Mouse (Mus musculus) kidney, embryonic 16.5 days (tissue): ENCODE results near the gene Cacna1d. TPM values are rescaled to one million over a fixed set of nuclear protein-coding genes. Genes with fewer than 3 reads are reported as not detected.

Source experiments
- ATAC-seq: fragments of 200-750 bp; cut with Nextera tagmentation; 2 replicates; pipeline ENCODE4 v1.8.0; 2017; ENCODE audit warnings: moderate TSS enrichment; ENCODE audit not compliant: low FRiP score, low TSS enrichment
- H3K27ac ChIP-seq: fragments of 300-500 bp; sonication (generic); 2 replicates; pipeline ENCODE4 v1.5.1; 2014; ENCODE audit warnings: low read length
- H3K27me3 ChIP-seq: fragments of 300-500 bp; sonication (generic); 2 replicates; pipeline ENCODE4 v1.6.1; 2014; ENCODE audit warnings: low read length, control low read depth, mixed read lengths; ENCODE audit not compliant: insufficient read depth
- H3K36me3 ChIP-seq: fragments of 300-500 bp; sonication (generic); 2 replicates; pipeline ENCODE4 v1.6.1; 2014; ENCODE audit warnings: low read length, control low read depth, mixed read lengths; ENCODE audit not compliant: insufficient read depth
- H3K4me1 ChIP-seq: fragments of 300-500 bp; sonication (generic); 2 replicates; pipeline ENCODE4 v1.6.1; 2014; ENCODE audit warnings: low read length, control low read depth, mixed read lengths; ENCODE audit not compliant: insufficient read depth
- H3K4me2 ChIP-seq: fragments of 300-500 bp; sonication (generic); replicated peaks from 2 replicates; pipeline ENCODE4 v1.6.1; 2014; ENCODE audit warnings: low read depth, low read length
- H3K4me3 ChIP-seq: fragments of 300-500 bp; sonication (generic); 2 replicates; pipeline ENCODE4 v1.5.1; 2014; ENCODE audit warnings: mild to moderate bottlenecking, low read length
- H3K9ac ChIP-seq: fragments of 300-500 bp; sonication (generic); replicated peaks from 2 replicates; pipeline ENCODE4 v1.6.1; 2014; ENCODE audit warnings: low read length
- H3K9me3 ChIP-seq: fragments of 300-500 bp; sonication (generic); 2 replicates; pipeline ENCODE4 v1.6.1; 2016; ENCODE audit warnings: low read length, control low read depth
- WGBS: fragments of 180-500 bp; shearing (Covaris S2); extraction: QIAGEN DNeasy Blood & Tissue Kit; methylation state at CpG from one replicate; pipeline ENCODE4 v1.1.7; 2014; 5-methylcytosine and 5-hydroxymethylcytosine counted together
- polyA plus RNA-seq: library from polyadenylated mRNA; unstranded; fragments of >200 nt; fragmentation: Nextera tagmentation; extraction: Ambion mirVana; gene quantifications from 2 replicates; pipeline ENCODE4 v1.2.1, GENCODE M21; 2015

Cacna1d gene
- polyA plus RNA-seq, 1 experiment from 2014 or later, result 3.0 TPM

DNA sequence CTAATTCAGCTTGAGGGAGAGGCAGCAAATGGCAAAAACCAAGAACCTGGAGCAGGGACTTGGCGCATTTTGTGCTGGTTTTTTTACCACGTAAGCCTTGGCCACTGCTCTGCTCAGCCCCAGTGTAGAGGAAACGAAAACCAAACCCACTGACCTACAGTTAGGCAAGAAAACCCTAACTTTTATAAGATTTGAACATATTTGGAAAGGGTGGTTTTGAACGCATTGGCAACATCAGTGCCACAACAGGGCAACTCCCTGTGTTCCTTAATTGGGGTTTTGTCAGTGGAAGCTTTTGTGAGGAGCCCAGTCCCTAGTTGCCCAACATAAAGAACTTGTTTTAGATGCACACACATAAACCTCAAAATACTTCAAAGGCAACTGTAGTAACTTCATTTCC is 384.7 kb downstream of the Cacna1d start:
- WGBS, result 92% methylated on average over 4 of the region's 4 CpGs
- no peak overlapping the region for H3K4me3 ChIP-seq
- no peaks in the 10 kb centered on the region for H3K36me3 ChIP-seq
- no peak overlapping the region for H3K27ac ChIP-seq
- no peak for ATAC-seq
- H3K9ac ChIP-seq, result no peak overlapping the region
- H3K4me2 ChIP-seq, result no peak overlapping the region
- no peaks in the 10 kb centered on the region for H3K9me3 ChIP-seq
- no peaks in the 10 kb centered on the region for H3K27me3 ChIP-seq
- H3K4me1 ChIP-seq, result no peaks in the 10 kb centered on the region

DNA sequence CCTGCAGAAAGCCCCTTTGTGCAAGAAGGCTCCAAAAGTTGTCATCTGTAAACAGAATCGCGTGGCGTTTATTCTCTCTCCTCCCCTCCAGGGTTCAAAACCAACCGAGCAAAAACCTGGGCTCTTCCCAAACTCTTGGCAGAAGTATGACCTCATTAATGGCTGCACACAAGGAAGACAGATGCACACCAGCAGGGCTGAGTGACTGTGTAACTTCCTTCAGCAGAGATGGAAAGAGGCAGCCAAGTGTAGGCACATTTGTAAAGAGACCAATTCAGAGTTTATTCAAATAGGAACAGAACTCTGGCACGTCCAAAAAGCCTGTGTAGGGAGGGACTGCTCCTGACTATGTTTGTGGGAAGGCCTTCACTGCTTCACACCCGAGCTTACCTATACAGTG is 385.7 kb downstream of the Cacna1d start:
- no peak overlapping the region for H3K9ac ChIP-seq
- no peak overlapping the region for H3K4me3 ChIP-seq
- ATAC-seq, result no peak
- H3K27ac ChIP-seq, result no peak overlapping the region
- H3K9me3 ChIP-seq, result no peaks in the 10 kb centered on the region
- H3K4me1 ChIP-seq, result no peaks in the 10 kb centered on the region
- H3K4me2 ChIP-seq, result no peak overlapping the region
- 74% methylated on average over 6 of the region's 6 CpGs for WGBS
- no peaks in the 10 kb centered on the region for H3K36me3 ChIP-seq
- no peaks in the 10 kb centered on the region for H3K27me3 ChIP-seq

DNA sequence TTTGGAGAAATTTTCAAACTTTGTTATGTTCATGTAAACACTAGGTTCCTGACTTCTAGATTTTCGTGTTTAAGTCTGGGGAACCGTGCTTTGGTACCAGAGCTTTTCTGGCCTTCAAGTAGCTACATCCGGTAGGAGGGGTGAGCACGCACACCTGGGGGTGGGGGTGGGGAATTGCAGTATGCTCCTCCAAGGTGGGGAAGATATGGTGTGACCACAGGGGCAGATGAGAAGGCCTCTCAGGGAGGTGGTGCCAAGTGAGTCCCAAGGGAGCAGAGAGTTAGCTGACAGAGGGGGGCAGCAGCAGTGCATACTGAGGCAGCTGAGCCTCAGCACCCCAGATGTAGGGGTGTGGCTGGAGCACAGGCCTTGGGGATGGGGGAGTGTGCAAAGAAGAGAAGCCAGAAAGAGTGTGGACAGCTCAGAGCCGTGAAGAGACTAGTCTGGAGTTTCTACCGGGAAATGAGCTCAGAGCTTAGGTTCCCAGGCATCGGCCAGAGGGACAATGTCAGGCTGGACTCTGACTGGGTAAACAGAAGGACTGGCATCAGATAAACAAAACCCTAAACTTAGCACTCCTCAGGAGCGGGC is 387.2 kb downstream of the Cacna1d start:
- WGBS, result 61% methylated on average over 8 of the region's 8 CpGs
- no peaks in the 10 kb centered on the region for H3K9me3 ChIP-seq
- H3K27ac ChIP-seq, result no peak overlapping the region
- no peak overlapping the region for H3K9ac ChIP-seq
- H3K27me3 ChIP-seq, result no peaks in the 10 kb centered on the region
- H3K36me3 ChIP-seq, result no peaks in the 10 kb centered on the region
- no peak for ATAC-seq
- H3K4me1 ChIP-seq, result no peaks in the 10 kb centered on the region
- H3K4me2 ChIP-seq, result no peak overlapping the region
- no peak overlapping the region for H3K4me3 ChIP-seq

DNA sequence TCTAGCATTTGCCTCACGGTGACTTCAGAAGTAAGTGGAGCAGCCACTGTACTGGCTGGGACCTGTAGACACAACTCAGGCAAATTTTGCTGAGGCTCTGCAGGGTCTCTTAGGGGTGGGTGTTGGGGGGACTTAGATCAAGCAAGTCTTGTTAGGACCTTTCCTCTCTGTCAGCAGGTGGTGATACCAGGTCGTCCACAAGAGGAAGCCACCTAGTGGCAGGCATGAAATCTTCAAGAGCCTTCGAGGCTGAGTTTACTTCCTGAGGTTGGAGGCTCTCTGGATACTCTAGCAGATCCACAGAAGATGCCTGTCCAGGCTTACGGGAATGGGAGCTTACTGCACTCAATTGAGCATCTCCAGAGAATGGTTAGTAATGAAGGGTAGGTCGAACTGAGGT is 394.0 kb downstream of the Cacna1d start:
- Histone ChIP-seq H3K27ac (no peak overlapping the region), H3K27me3 (no peaks in the 10 kb centered on the region), H3K4me1 (no peaks in the 10 kb centered on the region), H3K4me3 (no peak overlapping the region), H3K36me3 (no peaks in the 10 kb centered on the region), H3K9ac (no peak overlapping the region), H3K9me3 (no peaks in the 10 kb centered on the region), H3K4me2 (no peak overlapping the region)
- WGBS, result 52% methylated on average over 5 of the region's 5 CpGs
- no peak for ATAC-seq

DNA sequence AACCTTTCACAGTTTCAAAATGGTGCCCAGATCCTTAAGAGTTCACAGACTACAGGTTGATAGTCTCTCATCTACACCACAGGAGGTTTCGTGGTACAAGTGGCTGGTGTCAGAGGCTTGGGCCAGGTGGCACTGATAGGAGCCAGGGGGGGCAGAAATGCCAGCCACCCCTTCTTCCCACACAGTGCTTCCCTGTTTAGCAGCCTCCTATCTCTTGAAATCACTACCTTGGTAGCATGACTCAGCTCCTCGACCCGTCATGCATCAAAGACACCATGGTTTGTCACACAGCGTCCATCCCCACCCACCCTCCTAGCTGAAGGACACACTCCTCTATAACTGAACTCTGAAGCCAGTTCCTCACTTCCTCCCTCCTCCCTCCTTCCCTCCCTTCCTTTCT is 398.8 kb downstream of the Cacna1d start:
- Histone ChIP-seq H3K27ac (no peak overlapping the region), H3K27me3 (no peaks in the 10 kb centered on the region), H3K9ac (no peak overlapping the region), H3K9me3 (no peaks in the 10 kb centered on the region), H3K4me2 (no peak overlapping the region), H3K4me1 (no peaks in the 10 kb centered on the region), H3K4me3 (no peak overlapping the region), H3K36me3 (no peaks in the 10 kb centered on the region)
- ATAC-seq, result no peak; the same call in 1 of the 2 replicates
- WGBS, result 43% methylated on average over 4 of the region's 4 CpGs

DNA sequence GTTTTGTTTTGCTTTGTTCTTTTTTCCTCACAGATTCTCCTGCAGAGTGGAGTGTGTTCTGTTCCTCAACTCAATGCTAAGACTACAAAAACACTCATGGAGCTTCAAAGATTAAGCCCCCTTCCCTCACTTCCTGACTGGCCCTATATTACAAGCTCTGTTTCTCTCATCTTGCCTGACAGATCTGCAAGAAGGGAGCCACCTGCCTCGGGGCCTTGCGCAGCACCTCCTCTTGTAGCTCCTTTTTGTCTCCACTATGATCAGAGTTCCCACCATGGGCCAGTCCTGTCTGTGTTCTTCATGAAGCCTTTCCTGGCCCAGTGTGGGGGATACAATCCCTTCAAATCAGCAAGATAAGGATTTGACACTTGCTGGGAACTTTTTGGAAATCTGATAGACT is 399.2 kb downstream of the Cacna1d start:
- H3K27me3 ChIP-seq, result no peaks in the 10 kb centered on the region
- 59% methylated on average over 2 of the region's 2 CpGs for WGBS
- H3K4me3 ChIP-seq, result no peak overlapping the region

DNA sequence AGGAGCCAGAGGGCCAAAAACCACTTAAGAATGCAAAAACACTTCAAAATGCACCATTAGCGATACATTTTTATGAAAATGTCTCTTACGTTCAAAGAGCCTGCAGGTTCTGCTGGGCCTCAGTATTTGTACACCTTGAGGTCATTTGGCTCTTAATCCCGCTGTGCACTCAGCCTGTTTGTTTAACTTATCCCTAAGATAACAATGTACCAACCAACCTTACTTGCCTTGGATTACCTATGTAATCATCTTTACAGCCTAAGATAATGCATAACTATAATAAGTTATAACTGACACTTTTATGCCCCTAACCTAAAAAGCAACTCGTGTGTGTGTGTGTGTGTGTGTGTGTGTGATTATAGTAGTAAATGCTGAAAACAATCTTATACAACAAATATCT is 411.5 kb downstream of the Cacna1d start:
- Histone ChIP-seq H3K4me3 (no peak overlapping the region), H3K9me3 (no peaks in the 10 kb centered on the region), H3K27me3 (no peaks in the 10 kb centered on the region), H3K9ac (no peak overlapping the region), H3K4me2 (no peak overlapping the region), H3K4me1 (no peaks in the 10 kb centered on the region), H3K36me3 (no peaks in the 10 kb centered on the region), H3K27ac (no peak overlapping the region)
- ATAC-seq, result no peak
- WGBS, result 69% methylated on average over 4 of the region's 4 CpGs

More for the DNA sequence above, 399.2 kb downstream of the Cacna1d start:
- no peaks in the 10 kb centered on the region for H3K36me3 ChIP-seq
- H3K27ac ChIP-seq, result no peak overlapping the region
- no peak for ATAC-seq
- no peak overlapping the region for H3K9ac ChIP-seq
- no peak overlapping the region for H3K4me2 ChIP-seq
- H3K4me1 ChIP-seq, result no peaks in the 10 kb centered on the region
- H3K9me3 ChIP-seq, result no peaks in the 10 kb centered on the region

DNA sequence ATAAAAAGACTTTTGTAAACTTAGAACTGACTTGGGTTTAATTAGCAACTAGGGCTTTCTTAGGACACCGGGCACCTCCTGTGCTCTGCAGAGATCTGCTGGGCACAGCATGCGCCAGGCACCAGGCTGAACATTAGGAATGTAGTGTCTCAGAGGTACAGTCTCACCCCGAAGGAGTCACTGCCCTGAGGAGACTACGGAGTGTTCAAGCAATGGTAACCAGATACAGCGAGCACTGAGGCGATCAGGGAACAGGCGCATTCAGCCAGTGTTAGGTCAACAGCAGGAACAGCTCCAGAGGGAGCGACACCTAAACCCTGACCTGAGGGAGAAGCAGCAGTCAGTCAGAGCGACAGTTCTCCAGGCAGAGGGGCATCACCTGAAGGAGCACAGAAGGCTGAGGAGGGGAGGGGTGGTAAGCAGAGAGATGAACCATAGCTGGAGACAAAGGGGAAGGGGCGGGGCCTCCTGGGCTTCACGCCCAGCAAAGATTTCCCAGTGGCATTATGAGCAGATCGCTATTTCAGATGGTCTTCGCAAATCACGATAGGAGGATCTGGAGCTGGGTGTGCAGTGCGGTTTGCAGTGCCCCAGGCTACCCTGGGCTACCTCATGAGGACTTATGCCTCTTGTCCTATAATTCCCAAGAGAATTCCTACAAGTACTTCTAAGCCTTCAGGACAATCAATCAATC is 413.0 kb downstream of the Cacna1d start:
- Histone ChIP-seq H3K4me2 (peak overlapping the region; percentile 44; the same call in 1 of the 2 replicates), H3K27ac (no peak overlapping the region), H3K9me3 (no peaks in the 10 kb centered on the region), H3K4me3 (0 out of 2 replicates have a peak overlapping the region, but pooled peaks have one; percentile 2), H3K27me3 (no peaks in the 10 kb centered on the region), H3K9ac (no peak overlapping the region), H3K36me3 (no peaks in the 10 kb centered on the region), H3K4me1 (no peaks in the 10 kb centered on the region)
- ATAC-seq, result peak; percentile 89
- 45% methylated on average over 15 of the region's 15 CpGs for WGBS

DNA sequence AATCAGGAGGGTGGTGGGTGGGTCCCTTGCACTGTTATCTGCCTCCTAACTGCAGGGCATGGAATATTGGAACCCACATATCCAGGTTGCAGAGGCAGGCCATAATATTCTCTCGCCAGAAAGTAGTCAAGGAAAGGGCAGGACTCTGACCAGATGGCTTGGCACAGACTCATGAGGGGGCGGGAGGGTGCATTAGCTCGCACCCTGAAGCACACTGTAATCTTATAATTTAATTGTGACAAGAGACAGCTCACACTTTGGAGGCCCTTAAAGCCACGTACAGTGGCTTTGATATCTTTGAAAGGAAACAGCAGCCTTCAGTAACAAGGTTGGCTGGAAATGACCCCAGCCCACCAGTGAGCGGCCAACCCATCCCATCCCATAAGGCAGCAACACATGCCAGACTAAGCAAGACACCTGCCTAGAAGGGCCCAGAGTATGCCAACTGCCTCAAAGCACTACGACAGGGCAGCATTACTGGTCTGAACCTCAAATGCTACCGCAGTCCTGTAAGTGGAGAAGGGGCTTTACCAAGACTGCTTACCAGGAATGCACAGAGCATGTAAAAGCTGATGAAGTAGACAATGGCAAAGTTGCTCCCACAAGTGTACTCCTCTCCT is 415.9 kb downstream of the Cacna1d start:
- Histone ChIP-seq H3K27ac (no peak overlapping the region), H3K36me3 (no peaks in the 10 kb centered on the region), H3K9me3 (no peaks in the 10 kb centered on the region), H3K9ac (no peak overlapping the region), H3K4me1 (no peaks in the 10 kb centered on the region), H3K4me3 (no peak overlapping the region), H3K4me2 (no peak overlapping the region), H3K27me3 (no peaks in the 10 kb centered on the region)
- 54% methylated on average over 7 of the region's 7 CpGs for WGBS
- ATAC-seq, result no peak

DNA sequence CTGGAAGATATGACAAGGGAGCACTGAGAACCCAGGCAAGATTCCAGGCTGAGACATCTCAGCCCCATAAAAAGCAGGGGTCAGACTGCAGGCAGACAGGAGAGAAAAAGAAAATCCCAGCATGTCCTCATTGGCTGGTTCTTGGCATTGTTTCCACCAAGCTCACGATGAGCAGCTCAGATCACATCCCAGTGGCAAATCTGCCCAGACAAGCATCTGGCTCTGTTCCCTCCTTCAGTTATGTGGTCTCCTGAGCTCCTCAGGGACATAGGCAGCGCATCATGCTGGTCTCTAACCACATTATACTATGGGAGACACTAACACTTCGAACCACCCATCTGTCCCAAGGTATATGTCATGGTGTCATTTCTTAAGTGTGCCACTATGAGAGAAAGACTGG is 422.7 kb downstream of the Cacna1d start:
- Histone ChIP-seq H3K4me1 (no peaks in the 10 kb centered on the region), H3K27me3 (no peaks in the 10 kb centered on the region), H3K9me3 (no peaks in the 10 kb centered on the region), H3K4me2 (no peak overlapping the region), H3K9ac (no peak overlapping the region), H3K36me3 (no peaks in the 10 kb centered on the region), H3K4me3 (no peak overlapping the region), H3K27ac (no peak overlapping the region)
- WGBS, result 80% methylated on average over 3 of the region's 3 CpGs
- ATAC-seq, result no peak
